Mouse (Mus musculus): ENCODE results near the gene Adcy6.
"Not testable (repeated sequence)": the region's sequence is repeated elsewhere in the genome, so short reads cannot be mapped to it uniquely, and the experiment has no call there.

Adcy6 gene

GRCm38 (mm10) chr15:98602191-98602881 lies 7.5 kb downstream of the Adcy6 start:
- no peak for DNase-seq (ENCODE audit: low spot score in 2 of 2)

GRCm38 (mm10) chr15:98601832-98602190 lies 8.1 kb downstream of the Adcy6 start:
- no peak for DNase-seq (ENCODE audit: low spot score in 2 of 2)

DNA sequence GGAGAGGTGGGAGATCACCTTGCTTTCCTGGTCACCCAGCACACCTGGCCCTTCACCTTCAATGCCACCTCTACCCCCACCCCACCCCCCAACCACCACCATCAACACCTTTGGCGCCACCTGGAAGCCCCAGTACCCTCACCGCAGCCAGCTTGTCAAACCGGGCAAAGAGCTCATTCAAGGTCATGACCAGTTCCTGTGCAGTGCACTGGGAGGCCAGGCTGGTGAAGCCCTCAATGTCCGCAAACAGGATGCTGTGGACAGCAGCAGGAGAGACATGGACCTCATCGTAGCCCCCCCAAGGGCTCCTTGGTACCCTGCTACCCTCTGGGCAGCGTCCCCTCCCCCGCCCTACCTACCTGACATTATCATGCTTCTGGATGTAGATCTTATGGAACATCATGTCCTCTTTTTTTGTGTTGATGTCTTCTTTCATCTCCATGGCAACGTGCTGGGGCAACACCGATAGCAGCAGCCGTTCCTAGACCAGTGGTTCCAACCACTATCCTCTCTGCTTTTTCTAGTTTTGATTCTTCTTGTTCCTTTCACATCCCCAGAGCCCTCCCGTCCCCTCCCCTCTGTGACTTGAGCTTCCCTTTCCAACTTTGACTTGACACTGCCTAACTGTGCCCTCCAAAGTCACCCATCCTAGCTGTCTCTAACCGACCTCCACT lies 9.7 kb downstream of the Adcy6 start:
- DNase-seq (ENCODE audit: low spot score in 2 of 2) = no peak

DNA sequence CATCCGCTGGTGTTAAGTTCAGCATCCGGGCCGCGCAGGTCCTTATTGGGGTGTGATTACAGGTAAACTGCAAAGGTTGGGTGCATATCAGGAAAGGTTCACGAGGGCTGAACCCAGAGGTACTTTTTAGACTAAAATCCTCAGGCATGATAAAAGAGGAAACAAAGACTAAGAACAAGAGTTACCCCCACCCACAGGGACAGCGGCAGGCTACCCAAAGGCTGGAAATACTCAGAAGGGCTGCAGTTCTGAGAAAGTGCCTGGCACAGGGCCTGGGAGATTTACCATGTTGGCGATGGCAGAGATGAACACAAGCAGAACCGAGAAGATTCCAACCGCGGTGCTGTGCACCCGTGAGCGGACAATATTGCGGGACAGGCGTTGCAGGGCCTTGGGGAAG lies 13.3 kb downstream of the Adcy6 start:
- DNase-seq (ENCODE audit: low spot score in 2 of 2) = no peak

GRCm38 (mm10) chr15:98595049-98595448 lies 14.8 kb downstream of the Adcy6 start:
- no peak for DNase-seq (ENCODE audit: low spot score in 2 of 2)

- no peak for DNase-seq (ENCODE audit: low spot score in 2 of 2)
Observed at GRCm38 (mm10) chr15:98594193-98594592, 15.7 kb downstream of the Adcy6 start.

- no peak for DNase-seq (ENCODE audit: low spot score in 2 of 2)
Observed at GRCm38 (mm10) chr15:98591396-98591795, 18.5 kb downstream of the Adcy6 start.

DNA sequence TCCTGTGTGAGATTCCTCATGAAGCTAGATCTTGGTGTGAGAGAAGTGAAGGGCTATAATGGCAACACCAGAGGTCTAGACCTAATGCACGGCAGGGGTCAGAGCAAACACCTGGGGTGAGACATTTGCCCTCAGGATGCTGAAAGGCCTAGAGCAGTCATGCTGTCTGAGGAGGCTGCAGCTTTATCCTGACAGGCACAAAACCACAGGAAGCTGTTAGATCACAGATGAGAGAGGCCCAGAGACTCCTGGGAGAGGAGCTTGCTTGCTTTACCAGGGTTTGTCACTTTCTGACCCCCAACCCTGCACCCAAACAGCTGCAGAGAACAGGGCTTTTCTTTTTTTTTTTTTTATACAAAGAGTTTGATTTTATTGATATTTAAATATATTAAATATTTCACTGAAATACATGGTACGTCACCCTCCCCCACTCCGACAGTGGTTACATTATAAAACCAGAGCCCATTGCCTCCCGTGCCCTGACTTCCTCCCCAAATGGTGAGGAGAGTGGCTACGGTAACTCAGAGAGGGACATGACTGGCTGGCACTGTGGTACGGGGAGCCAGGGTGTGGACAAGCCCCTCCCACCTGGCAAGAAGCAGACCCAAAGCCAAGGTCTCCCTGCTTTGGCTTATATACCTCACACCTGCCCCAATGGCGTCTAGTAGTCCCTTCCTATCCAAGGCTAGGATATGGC lies 20.1 kb downstream of the Adcy6 start:
- DNase-seq (ENCODE audit: low spot score in 2 of 2) = no peak

GRCm38 (mm10) chr15:98587751-98588150 lies 22.1 kb downstream of the Adcy6 start:
- DNase-seq (ENCODE audit: low spot score in 2 of 2) = no peak

DNA sequence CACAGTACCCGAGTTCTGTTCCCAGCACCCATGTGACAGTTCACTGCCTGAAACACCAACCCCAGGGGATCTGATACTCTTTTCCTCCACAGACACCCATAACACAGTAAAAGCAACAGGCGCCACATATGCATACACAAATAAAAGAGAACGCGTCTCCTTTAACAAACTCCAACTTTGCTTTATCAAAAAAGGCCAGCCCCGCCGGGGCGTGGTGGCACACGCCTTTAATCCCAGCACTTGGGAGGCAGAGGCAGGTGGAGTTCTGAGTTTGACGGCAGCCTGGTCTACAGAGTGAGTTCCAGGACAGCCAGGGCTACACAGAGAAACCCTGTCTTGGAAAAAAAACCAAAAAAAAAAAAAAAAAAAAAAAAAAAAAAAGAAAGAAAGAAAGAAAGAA lies 23.7 kb downstream of the Adcy6 start:
- DNase-seq (ENCODE audit: low spot score in 2 of 2) = not testable (repeated sequence)

DNA sequence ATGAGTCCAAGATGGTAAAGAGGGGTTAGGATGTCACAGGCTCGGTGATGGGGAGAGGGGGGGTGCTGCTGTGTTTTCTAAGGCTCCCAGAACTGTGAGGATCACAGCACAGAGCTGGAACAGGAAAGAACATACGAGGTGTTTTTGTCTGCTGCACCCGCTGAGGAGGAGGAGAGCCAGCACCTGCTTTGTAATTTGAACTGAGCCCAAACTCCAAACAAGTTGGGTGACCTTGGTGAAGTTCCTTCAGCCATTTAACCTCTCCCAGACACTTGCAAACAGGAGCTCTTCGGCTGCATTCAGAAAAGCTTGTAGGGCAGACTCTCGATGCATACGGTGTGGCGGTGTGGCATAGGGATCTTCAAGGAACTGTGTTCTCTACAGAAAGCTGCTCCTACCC lies 24.5 kb downstream of the Adcy6 start:
- DNase-seq (ENCODE audit: low spot score in 2 of 2) = no peak

- DNase-seq (ENCODE audit: low spot score in 2 of 2) = no peak
Observed at GRCm38 (mm10) chr15:98582996-98583395, 26.9 kb downstream of the Adcy6 start.

DNA sequence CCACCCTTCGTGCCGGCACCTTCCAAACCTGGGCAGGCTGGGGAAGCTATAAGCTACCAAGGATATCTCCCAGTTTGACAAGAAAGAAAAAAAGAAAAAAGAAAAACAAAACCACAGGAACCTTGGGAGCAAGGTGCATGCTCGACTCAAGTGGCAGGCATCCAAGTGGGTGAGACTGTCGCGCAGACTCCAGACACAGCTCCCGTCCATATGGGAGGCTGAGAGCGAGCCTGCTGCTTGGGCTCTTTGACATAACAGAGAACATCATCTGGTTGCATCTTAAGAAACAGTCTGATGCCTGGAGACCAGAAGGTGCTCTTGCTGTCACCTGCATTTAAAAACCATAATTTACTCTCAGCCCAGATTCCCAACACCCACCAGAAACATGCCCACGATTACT lies 27.5 kb downstream of the Adcy6 start:
- no peak for DNase-seq (ENCODE audit: low spot score in 2 of 2)

DNA sequence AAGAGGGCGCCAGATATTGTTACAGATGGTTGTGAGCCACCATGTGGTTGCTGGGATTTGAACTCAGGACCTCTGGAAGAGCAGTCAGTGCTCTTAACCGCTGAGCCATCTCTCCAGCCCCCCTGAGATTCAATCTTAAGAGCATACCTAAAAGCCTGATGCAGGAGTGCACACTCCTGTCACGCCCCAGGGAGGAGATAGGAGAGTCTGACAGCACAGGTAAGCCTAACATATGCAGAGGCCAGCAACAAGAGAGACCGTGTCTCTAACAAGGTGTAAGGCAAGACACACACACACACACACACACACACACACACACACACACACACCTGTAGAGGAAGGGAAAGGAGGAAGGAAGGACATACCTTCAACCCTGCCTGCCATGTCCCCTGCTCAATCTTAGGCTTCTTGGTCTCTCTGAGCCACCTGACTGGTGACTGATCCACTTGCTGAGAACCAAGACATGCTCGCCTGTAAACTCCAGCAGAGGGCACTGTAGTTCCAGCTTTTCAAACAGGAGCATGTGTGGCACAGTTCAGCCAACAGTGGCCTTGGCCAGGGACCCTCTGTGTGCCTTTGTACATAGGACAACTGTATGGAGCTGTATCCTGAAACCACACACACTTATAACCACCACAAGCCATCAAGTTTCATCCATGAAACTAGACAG lies 29.9 kb downstream of the Adcy6 start:
- peak; percentile 53 to 77 for DNase-seq (ENCODE audit: low spot score in 2 of 2)

GRCm38 (mm10) chr15:98579310-98579709 lies 30.6 kb downstream of the Adcy6 start:
- no peak for DNase-seq (ENCODE audit: low spot score in 2 of 2)

DNA sequence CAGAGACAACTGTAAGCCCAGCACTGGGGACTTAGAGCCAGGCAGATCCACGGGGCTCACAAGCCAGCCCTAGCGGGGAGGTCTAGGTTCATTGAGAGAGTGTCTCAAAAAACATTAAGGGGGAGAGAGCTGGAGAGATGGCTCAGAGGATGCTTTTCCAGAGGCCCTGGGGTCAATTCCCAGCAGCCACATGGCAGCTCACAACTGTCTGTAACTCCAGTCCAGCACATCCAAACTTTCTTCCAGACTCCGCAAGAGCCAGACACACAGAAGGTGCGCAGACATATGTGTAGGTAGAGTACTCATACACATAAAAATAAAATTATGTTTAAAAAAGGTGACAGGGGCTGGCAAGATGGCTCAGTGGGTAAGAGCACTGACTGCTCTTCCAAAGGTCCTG lies 36.6 kb downstream of the Adcy6 start:
- DNase-seq (ENCODE audit: low spot score in 2 of 2) = no peak

GRCm38 (mm10) chr15:98570873-98571538 lies 38.9 kb downstream of the Adcy6 start, which contains the start of the genes Ccnt1 and 4930415O20Rik:
Ccnt1 (minus strand) TSS chr15:98570923.
4930415O20Rik (plus strand) TSS chr15:98571004.
- no peak for DNase-seq (ENCODE audit: low spot score in 2 of 2)

GRCm38 (mm10) chr15:98569795-98570365 lies 40.0 kb downstream of the Adcy6 start:
- no peak for DNase-seq (ENCODE audit: low spot score in 2 of 2)

- no peak for DNase-seq (ENCODE audit: low spot score in 2 of 2)
Observed at GRCm38 (mm10) chr15:98569216-98569615, 40.7 kb downstream of the Adcy6 start.

DNA sequence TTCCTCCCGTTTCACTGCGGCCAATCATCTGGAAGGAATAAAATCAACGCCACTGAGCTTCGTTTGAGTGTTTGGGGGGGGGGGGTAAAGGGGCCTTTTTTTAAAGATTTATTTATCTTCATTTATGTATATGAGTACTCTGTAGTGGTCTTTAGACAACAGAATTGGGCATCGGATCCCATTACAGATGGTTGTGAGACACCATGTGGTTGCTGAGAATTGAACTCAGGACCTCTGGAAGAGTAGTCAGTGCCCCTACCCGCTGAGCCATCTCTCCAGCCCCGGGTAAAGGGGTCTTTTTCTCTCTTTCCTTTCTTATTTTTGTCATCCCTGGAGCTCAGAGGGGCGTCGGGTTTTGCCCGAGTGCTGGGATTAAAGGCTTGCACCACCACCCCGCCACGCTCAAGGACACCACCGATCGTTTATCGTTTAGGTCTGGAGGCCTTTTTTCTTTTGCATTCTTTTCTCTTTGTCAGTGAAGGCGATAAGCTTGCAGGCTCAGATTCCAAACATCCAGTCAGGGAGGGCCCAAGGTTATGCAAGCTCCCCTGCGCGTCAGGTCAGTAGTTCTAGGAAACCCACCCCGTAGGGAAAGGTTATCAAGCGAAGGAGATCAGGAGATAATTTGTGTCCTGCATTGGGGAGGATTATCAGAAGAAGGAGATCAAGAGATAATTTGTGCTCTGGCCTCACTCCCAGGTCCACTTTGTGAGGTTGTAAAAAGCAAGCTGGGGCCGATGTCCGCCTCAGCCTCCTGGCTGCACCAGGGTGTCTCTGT lies 41.4 kb downstream of the Adcy6 start:
- DNase-seq (ENCODE audit: low spot score in 2 of 2) = no peak
